Mouse (Mus musculus) adrenal gland, adult 18-20 months (tissue): Measurements from ENCODE around the gene Hspa1l. TPM values are rescaled to one million over a fixed set of nuclear protein-coding genes. Genes with fewer than 3 reads are reported as not detected.

ENCODE experiments used
- DNase-seq, 2 experiments: peaks; one replicate each; pipeline ENCODE4 v3.0.0; 2021 to 2022; ENCODE audit warnings: low spot score in 2 of 2
- total RNA-seq, 2 experiments: library from RNA; stranded (reverse); gene quantifications; 1 replicate in 1 of 2; 2 replicates in 1 of 2; pipeline ENCODE4 v1.2.3; 2021

Hspa1l gene
- total RNA-seq, 2 experiments from 2014 or later, result 0.30 to 0.58 TPM

- DNase-seq, result no peak
Measured at GRCm38 (mm10) chr17:35022541-35023060, 50.1 kb downstream of the Hspa1l start.

- no peak for DNase-seq
Measured at GRCm38 (mm10) chr17:35023221-35023620, 50.7 kb downstream of the Hspa1l start.

GRCm38 (mm10) chr17:35023756-35024155 is 51.3 kb downstream of the Hspa1l start:
- DNase-seq, result no peak

GRCm38 (mm10) chr17:35024261-35024660 is 51.8 kb downstream of the Hspa1l start:
- no peak for DNase-seq

GRCm38 (mm10) chr17:35024691-35025488 is 52.4 kb downstream of the Hspa1l start:
- no peak for DNase-seq

- DNase-seq, result no peak
Measured at GRCm38 (mm10) chr17:35026206-35026605, 53.7 kb downstream of the Hspa1l start.

GRCm38 (mm10) chr17:35027277-35028068 is 55.0 kb downstream of the Hspa1l start, which contains the start of gene Sapcd1:
Gene Sapcd1 (minus strand): TSS chr17:35028016.
- DNase-seq, result no peak

- no peak for DNase-seq
Measured at GRCm38 (mm10) chr17:35028315-35028714, 55.8 kb downstream of the Hspa1l start.

Other genes with a start within 250 kb of the Hspa1l start
- 100 to 1,000 TPM in 1 of 2 experiments, 10 to 100 TPM in 1; 99.1 to 174 TPM for gene C4b, start 228.8 kb upstream of the Hspa1l start, total RNA-seq
- gene Cyp21a1, start 168.1 kb upstream of the Hspa1l start, total RNA-seq, result over 10,000 TPM in 1 of 2 experiments, 1,000 to 10,000 TPM in 1; 3,976 to 16,190 TPM
- 10 to 100 TPM; 54.2 to 62.5 TPM for gene Stk19, start 135.8 kb upstream of the Hspa1l start, total RNA-seq
- gene Dxo, start 135.7 kb upstream of the Hspa1l start, total RNA-seq, result 10 to 100 TPM; 75.5 to 82.1 TPM
- gene Skiv2l, start 122.5 kb upstream of the Hspa1l start, total RNA-seq, result 10 to 100 TPM; 60.8 to 65.9 TPM
- 10 to 100 TPM; 46.1 to 54.5 TPM for gene Nelfe, start 122.3 kb upstream of the Hspa1l start, total RNA-seq
- gene Cfb, start 110.2 kb upstream of the Hspa1l start, total RNA-seq, result 10 to 100 TPM; 14.6 to 38.9 TPM
- gene Zbtb12, start 93.2 kb upstream of the Hspa1l start, total RNA-seq, result 10 to 100 TPM in 1 of 2 experiments, 1 to 10 TPM in 1; 9.9 to 12.4 TPM
- under 1 TPM in 1 of 2 experiments, not detected in 1; 0.19 TPM for gene Gm20547, start 90.7 kb upstream of the Hspa1l start, total RNA-seq
- 10 to 100 TPM; 88.3 to 89.2 TPM for gene C2, start 74.4 kb upstream of the Hspa1l start, total RNA-seq
- gene Ehmt2, start 74.2 kb upstream of the Hspa1l start, total RNA-seq, result 100 to 1,000 TPM; 101 to 144 TPM
- gene Slc44a4, start 58.2 kb upstream of the Hspa1l start, total RNA-seq, result under 1 TPM; 0.30 to 0.51 TPM
- gene Neu1, start 41.5 kb upstream of the Hspa1l start, total RNA-seq, result 10 to 100 TPM; 22.5 to 24.3 TPM
- gene Hspa1b, start 13.5 kb upstream of the Hspa1l start, total RNA-seq, result 100 to 1,000 TPM; 635 to 643 TPM
- gene Gm20481, start 2.8 kb upstream of the Hspa1l start, total RNA-seq, result under 1 TPM in 1 of 2 experiments, not detected in 1; 0.60 TPM
- gene Hspa1a, start 547 bp upstream of the Hspa1l start, total RNA-seq, result 100 to 1,000 TPM; 195 to 256 TPM
- gene Lsm2, start 9.2 kb downstream of the Hspa1l start, total RNA-seq, result 10 to 100 TPM; 31.9 to 34.5 TPM
- gene Vars, start 28.3 kb downstream of the Hspa1l start, total RNA-seq, result 10 to 100 TPM; 49.8 to 64.8 TPM
- under 1 TPM; 0.50 to 0.61 TPM for gene Vwa7, start 43.9 kb downstream of the Hspa1l start, total RNA-seq
- gene Sapcd1, start 55.3 kb downstream of the Hspa1l start, total RNA-seq, result under 1 TPM in 1 of 2 experiments, not detected in 1; 0.51 TPM
- 1 to 10 TPM; 1.1 to 1.3 TPM for gene Msh5, start 74.0 kb downstream of the Hspa1l start, total RNA-seq
- gene Clic1, start 77.3 kb downstream of the Hspa1l start, total RNA-seq, result 10 to 100 TPM; 71.9 to 92.9 TPM
- 10 to 100 TPM in 1 of 2 experiments, 1 to 10 TPM in 1; 9.1 to 17.0 TPM for gene Ddah2, start 86.3 kb downstream of the Hspa1l start, total RNA-seq
- not detected for gene Ly6g6c, start 92.7 kb downstream of the Hspa1l start, total RNA-seq
- under 1 TPM; 0.13 to 0.22 TPM for gene Mpig6b, start 93.5 kb downstream of the Hspa1l start, total RNA-seq
- not detected for gene Ly6g6e, start 104.2 kb downstream of the Hspa1l start, total RNA-seq
- gene Ly6g6d, start 105.4 kb downstream of the Hspa1l start, total RNA-seq, result not detected
- gene Ly6g6f, start 112.9 kb downstream of the Hspa1l start, total RNA-seq, result not detected
- 10 to 100 TPM; 75.0 to 88.2 TPM for gene Abhd16a, start 116.6 kb downstream of the Hspa1l start, total RNA-seq
- gene Ly6g5c, start 135.6 kb downstream of the Hspa1l start, total RNA-seq, result not detected
- gene Ly6g5b, start 142.7 kb downstream of the Hspa1l start, total RNA-seq, result under 1 TPM; 0.33 to 0.67 TPM
- gene Gpank1, start 148.8 kb downstream of the Hspa1l start, total RNA-seq, result 10 to 100 TPM; 14.8 to 16.2 TPM
- 100 to 1,000 TPM; 192 to 217 TPM for gene Csnk2b, start 149.3 kb downstream of the Hspa1l start, total RNA-seq
- 10 to 100 TPM; 28.8 to 34.6 TPM for gene D17H6S53E, start 153.7 kb downstream of the Hspa1l start, total RNA-seq
- not detected for gene Apom, start 159.3 kb downstream of the Hspa1l start, total RNA-seq
- 100 to 1,000 TPM; 307 to 394 TPM for gene Bag6, start 162.5 kb downstream of the Hspa1l start, total RNA-seq
- gene Prrc2a, start 192.2 kb downstream of the Hspa1l start, total RNA-seq, result 100 to 1,000 TPM; 214 to 251 TPM
- 10 to 100 TPM in 1 of 2 experiments, 1 to 10 TPM in 1; 6.1 to 11.2 TPM for gene Aif1, start 203.4 kb downstream of the Hspa1l start, total RNA-seq
- 1 to 10 TPM; 3.5 to 4.1 TPM for gene Lst1, start 215.7 kb downstream of the Hspa1l start, total RNA-seq
- gene Ltb, start 221.7 kb downstream of the Hspa1l start, total RNA-seq, result 1 to 10 TPM; 2.0 to 6.5 TPM
- gene Tnf, start 229.3 kb downstream of the Hspa1l start, total RNA-seq, result under 1 TPM; 0.36 to 0.83 TPM
- not detected for gene Lta, start 232.6 kb downstream of the Hspa1l start, total RNA-seq
- gene Gm16181, start 248.1 kb downstream of the Hspa1l start, total RNA-seq, result not detected